Mouse (Mus musculus): ENCODE data around the gene D10Wsu102e. TPM values are rescaled to one million over a fixed set of nuclear protein-coding genes. Genes with fewer than 3 reads are reported as not detected.
"Not testable (repeated sequence)": the region's sequence is repeated elsewhere in the genome, so short reads cannot be mapped to it uniquely, and the experiment has no call there.

Gene D10Wsu102e
- polyA plus RNA-seq, 1 experiment: 0.50 TPM

DNA sequence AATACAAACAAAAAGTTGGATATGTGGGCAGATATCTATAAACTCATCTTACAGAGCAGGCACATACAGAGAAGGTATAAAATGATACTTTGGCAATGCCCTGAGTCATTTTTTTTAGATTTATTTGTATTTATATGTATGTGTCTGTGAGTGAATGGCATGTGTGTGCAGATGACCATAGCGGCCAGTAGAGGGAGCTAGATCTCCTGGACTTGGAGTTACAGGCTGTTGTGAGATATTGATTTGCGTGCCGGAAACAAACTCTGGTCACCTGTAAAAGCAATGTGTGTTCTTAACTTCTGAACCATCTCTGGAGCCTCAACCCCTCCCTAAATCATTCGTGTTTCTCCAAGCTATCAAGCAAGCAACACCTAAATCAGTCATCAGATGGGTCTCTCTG lies 161.0 kb downstream of the D10Wsu102e start:
- no peaks in the 10 kb centered on the region for H3K27me3 ChIP-seq (ENCODE audit: control insufficient read depth, insufficient read depth, insufficient read length)
- H3ac ChIP-seq (ENCODE audit: control insufficient read depth, insufficient read length): no peak overlapping the region
- TF ChIP-seq POLR2AphosphoS2 (IDR thresholded peaks at IDR 0.05; ENCODE audit: insufficient read length, low read depth): no peak
- TF ChIP-seq MYOD1 (IDR thresholded peaks at IDR 0.05; ENCODE audit: control insufficient read depth in 1 of 3, insufficient read length in 2 of 3, low read depth in 2 of 3): no peak
- no peak for TF ChIP-seq MAX (IDR thresholded peaks at IDR 0.05; ENCODE audit: low read depth)
- no peak for TF ChIP-seq TCF12 (IDR thresholded peaks at IDR 0.05; ENCODE audit: insufficient read depth, poor library complexity, severe bottlenecking)
- TF ChIP-seq SRF (IDR thresholded peaks at IDR 0.05; ENCODE audit: control insufficient read depth, insufficient read length, low read depth): no peak
- no peak for TF ChIP-seq TCF3 (IDR thresholded peaks at IDR 0.05; ENCODE audit: insufficient read length, low read depth)
- no peak for TF ChIP-seq REST (IDR thresholded peaks at IDR 0.05; ENCODE audit: insufficient read depth, insufficient read length)
- H3K79me2 ChIP-seq (ENCODE audit: control insufficient read depth, insufficient read depth): no peaks in the 10 kb centered on the region
- H3K4me2 ChIP-seq (ENCODE audit: low read depth): no peak overlapping the region
- no peak overlapping the region for H3K4me3 ChIP-seq
- H3K36me3 ChIP-seq (ENCODE audit: control insufficient read depth, insufficient read depth): peaks cover 90% of the 10 kb centered on the region

DNA sequence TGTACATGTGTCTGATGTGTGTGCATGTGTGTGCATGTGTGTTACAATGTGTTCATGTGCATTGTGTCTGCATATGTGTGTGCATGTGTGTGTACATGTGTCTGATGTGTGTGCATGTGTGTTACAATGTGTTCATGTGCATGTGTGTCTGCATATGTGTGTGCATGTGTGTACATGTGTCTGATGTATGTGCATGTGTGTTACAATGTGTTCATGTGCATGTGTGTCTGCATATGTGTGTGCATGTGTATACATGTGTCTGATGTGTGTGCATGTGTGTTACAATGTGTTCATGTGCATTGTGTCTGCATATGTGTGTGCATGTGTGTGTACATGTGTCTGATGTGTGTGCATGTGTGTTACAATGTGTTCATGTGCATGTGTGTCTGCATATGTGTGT lies 164.2 kb downstream of the D10Wsu102e start:
- not testable (repeated sequence) for H3ac ChIP-seq (ENCODE audit: control insufficient read depth, insufficient read length); H3K27me3 ChIP-seq (ENCODE audit: control insufficient read depth, insufficient read depth, insufficient read length)
- TF ChIP-seq POLR2AphosphoS2 (IDR thresholded peaks at IDR 0.05; ENCODE audit: insufficient read length, low read depth): peak; percentile 56
- peak; percentile 48 for TF ChIP-seq POLR2A (IDR thresholded peaks at IDR 0.05; ENCODE audit: insufficient read length, low read depth)

DNA sequence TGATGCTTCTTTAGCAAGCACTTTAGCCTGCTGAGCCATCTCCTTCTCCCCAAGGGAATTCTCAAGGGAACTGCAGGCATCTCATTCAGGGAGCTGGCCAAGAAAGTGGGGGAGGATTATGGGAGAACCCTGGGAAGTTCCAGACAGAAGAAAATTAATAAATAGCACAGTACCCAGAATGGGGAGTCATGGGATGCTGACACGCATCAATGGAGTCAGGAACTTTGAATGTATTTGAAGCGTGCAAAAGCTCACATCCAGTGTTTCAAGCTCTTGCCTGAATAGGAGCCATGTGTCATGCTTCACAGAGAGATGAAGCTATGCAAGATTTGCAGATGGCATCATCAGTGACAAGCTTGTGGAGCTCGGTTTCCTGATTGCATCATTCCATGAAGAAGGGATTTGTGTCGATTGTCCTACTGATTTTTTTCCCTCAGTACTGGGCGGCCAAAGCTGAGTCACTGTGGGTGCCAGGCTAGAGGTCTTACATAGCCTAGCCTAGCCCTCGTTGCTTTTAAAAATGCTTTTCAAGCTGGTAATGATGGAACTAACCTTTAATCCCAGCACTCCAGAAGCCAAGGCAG lies 170.5 kb downstream of the D10Wsu102e start:
- Histone ChIP-seq H3K4me2 (ENCODE audit: low read depth) (peak overlapping the region; percentile 87), H3K27me3 (ENCODE audit: control insufficient read depth, insufficient read depth, insufficient read length) (no peaks in the 10 kb centered on the region), H3K79me2 (ENCODE audit: control insufficient read depth, insufficient read depth) (peaks cover 44% of the 10 kb centered on the region), H3K4me3 (no peak overlapping the region), H3K36me3 (ENCODE audit: control insufficient read depth, insufficient read depth) (peaks cover 32% of the 10 kb centered on the region), H3ac (ENCODE audit: control insufficient read depth, insufficient read length) (no peak overlapping the region)
- TF ChIP-seq E2F4 (IDR thresholded peaks at IDR 0.05; ENCODE audit: insufficient read depth) (no peak), TCF3 (IDR thresholded peaks at IDR 0.05; ENCODE audit: insufficient read length, low read depth) (no peak), MYOD1 (IDR thresholded peaks at IDR 0.05; ENCODE audit: control insufficient read depth in 1 of 3, insufficient read length in 2 of 3, low read depth in 2 of 3) (no peak), REST (IDR thresholded peaks at IDR 0.05; ENCODE audit: insufficient read depth, insufficient read length) (no peak), POLR2AphosphoS2 (IDR thresholded peaks at IDR 0.05; ENCODE audit: insufficient read length, low read depth) (peak; percentile 25), SRF (IDR thresholded peaks at IDR 0.05; ENCODE audit: control insufficient read depth, insufficient read length, low read depth) (no peak), CEBPB (IDR thresholded peaks at IDR 0.05; ENCODE audit: insufficient read depth, poor library complexity, severe bottlenecking) (peak; percentile 95), TCF12 (IDR thresholded peaks at IDR 0.05; ENCODE audit: insufficient read depth, poor library complexity, severe bottlenecking) (no peak), POLR2A (IDR thresholded peaks at IDR 0.05; ENCODE audit: insufficient read length, low read depth) (no peak), MAX (IDR thresholded peaks at IDR 0.05; ENCODE audit: low read depth) (no peak), USF1 (IDR thresholded peaks at IDR 0.05; ENCODE audit: low read depth) (no peak), MYOG (IDR thresholded peaks at IDR 0.05; ENCODE audit: control insufficient read depth in 1 of 3, insufficient read depth in 1 of 3, insufficient read length in 2 of 3, low read depth in 2 of 3) (no peak)

More for the DNA sequence above, 164.2 kb downstream of the D10Wsu102e start:
- Histone ChIP-seq H3K36me3 (ENCODE audit: control insufficient read depth, insufficient read depth) (peaks cover 82% of the 10 kb centered on the region), H3K79me2 (ENCODE audit: control insufficient read depth, insufficient read depth) (peaks cover 17% of the 10 kb centered on the region)
- not testable (repeated sequence) for H3K4me3 ChIP-seq; H3K4me2 ChIP-seq (ENCODE audit: low read depth)

DNA sequence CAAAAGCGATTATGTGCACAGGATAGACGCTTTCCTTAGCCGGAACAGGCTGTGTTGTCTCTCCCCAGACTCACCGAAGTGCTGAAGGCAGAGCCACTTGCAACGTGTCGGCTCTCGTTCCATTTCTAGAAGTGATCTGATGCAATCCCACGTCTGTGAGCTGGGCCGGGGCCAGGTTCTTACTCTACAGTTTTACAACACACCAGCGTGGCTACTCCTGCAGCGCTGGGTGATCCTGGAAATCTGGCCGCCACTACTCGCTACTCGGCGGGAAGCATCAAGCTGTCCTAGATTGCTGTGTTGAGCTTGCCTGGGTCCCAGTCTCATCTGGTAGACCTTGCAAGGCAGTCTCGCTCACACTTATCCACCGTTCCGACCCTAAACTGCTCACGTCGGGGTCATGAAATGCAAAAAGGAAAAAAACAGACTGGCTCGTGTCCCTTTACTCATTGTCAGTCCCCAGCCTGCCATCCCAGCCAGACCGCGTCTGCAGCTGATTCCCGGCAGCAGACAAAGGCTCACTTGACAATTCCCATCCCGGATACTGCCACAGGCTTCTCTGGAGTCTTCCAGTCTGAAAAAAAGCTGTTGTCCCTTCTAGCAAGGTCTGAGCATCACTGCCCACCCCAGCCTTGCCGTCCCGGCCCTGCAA lies 173.4 kb downstream of the D10Wsu102e start:
- Histone ChIP-seq H3K36me3 (ENCODE audit: control insufficient read depth, insufficient read depth) (peaks cover 5% of the 10 kb centered on the region), H3ac (ENCODE audit: control insufficient read depth, insufficient read length) (peak overlapping the region; percentile 68), H3K4me2 (ENCODE audit: low read depth) (peak overlapping the region; percentile 87), H3K4me3 (peak overlapping the region; percentile 90), H3K27me3 (ENCODE audit: control insufficient read depth, insufficient read depth, insufficient read length) (no peaks in the 10 kb centered on the region), H3K79me2 (ENCODE audit: control insufficient read depth, insufficient read depth) (peaks cover 36% of the 10 kb centered on the region)
- TF ChIP-seq POLR2AphosphoS2 (IDR thresholded peaks at IDR 0.05; ENCODE audit: insufficient read length, low read depth): peak; percentile 87
- peak; percentile 87 for TF ChIP-seq CEBPB (IDR thresholded peaks at IDR 0.05; ENCODE audit: insufficient read depth, poor library complexity, severe bottlenecking)
- no peak for TF ChIP-seq MYOD1 (IDR thresholded peaks at IDR 0.05; ENCODE audit: control insufficient read depth in 1 of 3, insufficient read length in 2 of 3, low read depth in 2 of 3)
- TF ChIP-seq MAX (IDR thresholded peaks at IDR 0.05; ENCODE audit: low read depth): peak; percentile 43
- TF ChIP-seq TCF3 (IDR thresholded peaks at IDR 0.05; ENCODE audit: insufficient read length, low read depth): no peak
- TF ChIP-seq POLR2A (IDR thresholded peaks at IDR 0.05; ENCODE audit: insufficient read length, low read depth): peak; percentile 74
- TF ChIP-seq MYOG (IDR thresholded peaks at IDR 0.05; ENCODE audit: control insufficient read depth in 1 of 3, insufficient read depth in 1 of 3, insufficient read length in 2 of 3, low read depth in 2 of 3): no peak
- no peak for TF ChIP-seq USF1 (IDR thresholded peaks at IDR 0.05; ENCODE audit: low read depth)
- TF ChIP-seq SRF (IDR thresholded peaks at IDR 0.05; ENCODE audit: control insufficient read depth, insufficient read length, low read depth): no peak
- no peak for TF ChIP-seq TCF12 (IDR thresholded peaks at IDR 0.05; ENCODE audit: insufficient read depth, poor library complexity, severe bottlenecking)
- no peak for TF ChIP-seq E2F4 (IDR thresholded peaks at IDR 0.05; ENCODE audit: insufficient read depth)

DNA sequence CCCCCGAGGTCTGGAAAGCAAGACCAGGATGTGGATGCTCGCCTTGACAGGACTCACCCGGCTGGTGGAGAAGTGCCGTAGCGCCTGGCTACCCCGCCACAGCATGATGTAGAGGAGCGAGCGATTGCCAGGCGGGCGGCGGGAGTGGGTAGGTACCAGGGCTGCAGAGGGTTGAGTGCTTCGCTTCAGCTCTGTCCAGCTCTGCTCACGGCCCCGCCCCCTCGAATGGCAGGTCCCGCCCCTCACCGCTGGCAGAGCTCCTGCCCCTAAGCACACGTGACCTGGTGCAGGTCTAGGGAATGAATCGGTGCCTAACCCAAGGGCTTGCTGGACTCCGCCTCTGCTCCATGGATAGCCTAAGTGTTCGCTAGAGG lies 173.9 kb downstream of the D10Wsu102e start, which contains the start of gene Aldh1l2:
Gene Aldh1l2, minus strand, starts transcription at position 231 of the 374 bp plus-strand sequence.
- Histone ChIP-seq H3K79me2 (ENCODE audit: control insufficient read depth, insufficient read depth) (peaks cover 31% of the 10 kb centered on the region), H3ac (ENCODE audit: control insufficient read depth, insufficient read length) (peak within 1 kb of the TSS; percentile 68), H3K36me3 (ENCODE audit: control insufficient read depth, insufficient read depth) (peaks cover 5% of the 10 kb centered on the region), H3K27me3 (ENCODE audit: control insufficient read depth, insufficient read depth, insufficient read length) (no peaks in the 10 kb centered on the region), H3K4me3 (peak within 1 kb of the TSS; percentile 90), H3K4me2 (ENCODE audit: low read depth) (peak within 1 kb of the TSS; percentile 87)
- TF ChIP-seq POLR2AphosphoS2 (IDR thresholded peaks at IDR 0.05; ENCODE audit: insufficient read length, low read depth) (peak; percentile 98), REST (IDR thresholded peaks at IDR 0.05; ENCODE audit: insufficient read depth, insufficient read length) (no peak), TCF3 (IDR thresholded peaks at IDR 0.05; ENCODE audit: insufficient read length, low read depth) (no peak), MYOD1 (IDR thresholded peaks at IDR 0.05; ENCODE audit: control insufficient read depth in 1 of 3, insufficient read length in 2 of 3, low read depth in 2 of 3) (no peak), MAX (IDR thresholded peaks at IDR 0.05; ENCODE audit: low read depth) (no peak), USF1 (IDR thresholded peaks at IDR 0.05; ENCODE audit: low read depth) (peak; percentile 93), POLR2A (IDR thresholded peaks at IDR 0.05; ENCODE audit: insufficient read length, low read depth) (peak; percentile 98), CEBPB (IDR thresholded peaks at IDR 0.05; ENCODE audit: insufficient read depth, poor library complexity, severe bottlenecking) (no peak), E2F4 (IDR thresholded peaks at IDR 0.05; ENCODE audit: insufficient read depth) (no peak), MYOG (IDR thresholded peaks at IDR 0.05; ENCODE audit: control insufficient read depth in 1 of 3, insufficient read depth in 1 of 3, insufficient read length in 2 of 3, low read depth in 2 of 3) (no peak), SRF (IDR thresholded peaks at IDR 0.05; ENCODE audit: control insufficient read depth, insufficient read length, low read depth) (peak; percentile 44), TCF12 (IDR thresholded peaks at IDR 0.05; ENCODE audit: insufficient read depth, poor library complexity, severe bottlenecking) (no peak)
